Mouse (Mus musculus): Measurements from ENCODE around the gene Olfr1008.
"Not testable (repeated sequence)": the region's sequence is repeated elsewhere in the genome, so short reads cannot be mapped to it uniquely, and the experiment has no call there.

Olfr1008 gene

DNA sequence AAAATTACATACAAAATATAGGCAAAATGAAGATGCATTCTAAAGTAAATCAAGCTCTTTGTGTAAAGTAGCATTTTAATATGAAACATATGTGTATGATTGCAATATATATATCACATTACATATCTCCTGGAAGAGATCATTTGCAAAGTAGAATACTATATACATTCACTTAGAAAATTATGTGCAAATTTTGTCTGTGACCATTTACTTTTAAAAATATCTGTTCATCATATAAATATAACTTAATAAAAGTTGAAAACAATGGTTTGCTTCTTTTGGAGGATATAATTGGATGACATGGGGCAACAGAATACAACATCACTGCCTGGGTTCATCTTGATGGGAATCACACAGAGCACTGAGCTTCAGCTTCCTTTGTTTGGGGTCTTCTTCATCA, at the start of gene Olfr1008:
Olfr1008 (plus strand) TSS at position 301 of the 400 bp plus-strand sequence.
- no peak for DNase-seq (ENCODE audit: low spot score)

DNA sequence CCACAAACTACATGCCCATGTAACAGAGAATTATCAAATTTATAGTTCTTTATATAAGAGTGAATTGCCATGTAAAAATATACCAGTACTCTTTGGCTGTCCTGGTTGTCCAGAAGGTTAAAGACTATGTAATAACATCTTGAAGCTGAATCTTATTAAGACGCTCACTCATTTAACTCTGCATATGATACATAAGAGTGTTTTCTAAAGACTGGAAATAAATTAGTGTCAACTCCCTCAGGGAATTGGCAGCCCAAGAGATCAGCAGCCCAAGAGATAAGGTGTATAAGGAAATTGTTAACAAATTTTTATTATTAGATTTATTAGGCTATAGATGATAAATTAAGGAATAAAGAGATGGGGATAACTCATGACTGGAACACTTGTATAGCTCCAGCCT, 38.6 kb upstream of the Olfr1008 start, which contains the start of gene Olfr1002:
Olfr1002 (minus strand) TSS at position 101 of the 400 bp plus-strand sequence.
- no peak for DNase-seq (ENCODE audit: low spot score)

GRCm38 (mm10) chr2:85664355-85664754, 24.9 kb upstream of the Olfr1008 start, which contains the start of gene Olfr154:
Olfr154 (minus strand) TSS chr2:85664455.
- not testable (repeated sequence) for DNase-seq (ENCODE audit: low spot score)

DNA sequence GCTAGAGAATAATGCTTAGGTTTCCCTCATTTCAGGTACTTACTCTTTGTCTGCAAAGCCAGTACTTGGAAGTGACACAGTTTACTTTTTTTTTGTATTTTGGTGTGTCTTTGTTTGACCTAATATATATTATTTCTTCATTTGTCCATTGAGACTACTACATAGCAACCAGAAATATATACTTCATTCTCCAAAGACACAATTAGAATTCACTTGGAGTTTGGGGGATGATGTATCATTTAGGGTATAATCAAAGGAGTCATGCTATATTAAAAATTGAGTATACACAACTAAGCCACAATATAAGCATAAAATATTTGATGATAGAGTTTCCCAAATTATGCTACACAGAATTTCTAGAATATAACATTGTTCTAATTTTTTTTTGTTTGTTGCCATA, 10.6 kb upstream of the Olfr1008 start, which contains the start of gene Olfr1006:
Olfr1006 (minus strand) TSS at position 101 of the 400 bp plus-strand sequence.
- DNase-seq (ENCODE audit: low spot score): no peak

DNA sequence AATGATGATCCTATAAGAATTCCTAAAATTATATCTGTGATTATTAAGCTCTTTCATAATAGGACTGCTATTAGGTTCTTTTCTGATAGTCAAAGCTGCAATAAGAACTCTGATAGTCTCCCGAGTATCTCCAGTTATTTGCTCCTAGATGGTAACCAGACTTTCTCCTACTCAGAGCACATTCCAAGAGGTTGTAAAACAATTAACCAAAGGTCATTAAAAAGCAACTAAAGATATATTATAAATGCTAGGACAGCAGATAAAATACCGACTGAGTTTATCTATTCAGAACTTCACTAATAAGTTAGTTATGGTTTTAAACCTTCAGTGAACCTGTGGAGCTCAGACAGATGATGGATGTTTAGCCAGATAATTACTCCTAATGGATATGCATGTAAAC, 21.4 kb downstream of the Olfr1008 start:
- not testable (repeated sequence) for DNase-seq (ENCODE audit: low spot score)

DNA sequence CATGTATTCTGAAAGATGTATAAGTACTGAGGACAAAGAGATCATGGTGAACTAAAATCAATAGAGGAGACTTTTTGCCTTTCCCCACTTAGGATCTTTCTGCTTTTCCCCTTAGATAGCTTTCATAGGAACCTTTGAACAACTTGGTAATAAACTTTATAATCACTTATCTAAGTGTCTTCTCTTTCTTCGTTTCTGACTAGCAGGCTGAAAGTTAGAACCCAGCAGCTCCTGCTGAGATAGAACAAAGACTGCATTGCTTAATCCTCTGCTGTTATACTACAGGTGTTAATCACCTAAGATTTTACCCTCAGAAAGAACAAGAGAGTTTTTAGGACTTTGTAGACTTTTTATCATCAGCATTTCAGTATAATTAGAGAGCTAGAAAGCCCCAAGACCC, 21.9 kb downstream of the Olfr1008 start:
- no peak for DNase-seq (ENCODE audit: low spot score)

GRCm38 (mm10) chr2:85715119-85715518, 25.9 kb downstream of the Olfr1008 start, which contains the start of gene Olfr1009:
Olfr1009 (plus strand) TSS chr2:85715419.
- no peak for DNase-seq (ENCODE audit: low spot score)

- DNase-seq (ENCODE audit: low spot score): no peak
These were observed 36.6 kb downstream of the Olfr1008 start for GRCm38 (mm10) chr2:85725793-85726192.
